Mouse (Mus musculus): ENCODE measurements around the gene Hyal3. TPM values are rescaled to one million over a fixed set of nuclear protein-coding genes. Genes with fewer than 3 reads are reported as not detected.

The Hyal3 gene
- polyA plus RNA-seq (2012; rRNA removed) (1.4 and 1.9 TPM in 2 replicates), polyA plus RNA-seq (2014; fragmentation: Nextera tagmentation; extraction: Ambion mirVana) (1.2 and 1.5 TPM in 2 replicates)

DNA sequence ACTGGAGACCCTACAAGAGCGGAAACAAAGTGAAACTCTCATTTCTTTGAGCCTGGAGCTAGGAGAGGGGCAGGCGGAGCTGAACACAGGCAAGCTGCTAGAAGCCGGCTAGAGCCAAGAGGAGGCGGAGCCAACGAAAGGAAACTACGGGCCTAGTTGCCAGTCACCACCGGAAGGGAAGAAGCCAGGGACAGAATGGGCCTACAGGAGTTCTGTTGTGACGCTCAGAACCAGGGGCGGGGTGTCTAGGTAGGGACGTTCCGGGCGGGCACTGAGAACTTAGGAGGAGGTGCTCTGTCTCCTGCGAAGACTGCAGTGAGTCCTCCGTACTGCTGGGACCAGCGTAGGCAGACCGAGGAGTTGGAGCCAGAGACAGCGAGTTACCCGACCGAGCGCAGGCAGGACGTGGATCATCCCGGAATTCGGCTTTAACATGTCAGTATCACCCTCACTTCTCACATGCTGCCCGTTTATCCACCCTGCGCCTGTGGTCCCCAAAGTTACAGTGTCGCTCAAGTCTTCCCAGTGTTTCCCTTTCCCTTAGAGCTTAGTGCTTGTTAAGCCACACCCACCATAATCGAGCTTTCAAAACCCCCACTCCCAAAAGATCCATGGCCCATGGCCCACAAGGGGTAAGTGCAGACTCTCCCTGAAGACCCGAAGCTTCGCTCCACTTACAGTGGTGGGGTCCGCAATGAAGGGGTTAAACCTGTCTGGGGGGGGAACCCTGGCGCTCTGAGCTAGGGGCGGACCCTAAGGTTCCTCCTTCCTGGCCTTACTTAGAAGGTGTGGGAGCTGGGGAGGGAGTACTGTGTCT is at the start of gene Hyal3:
Hyal3 (plus strand) TSS at position 318 of the 817 bp plus-strand sequence.
- ATAC-seq (ENCODE audit: low FRiP score, low read depth): peak; percentile 81
- WGBS: 1% methylated on average over 32 of the region's 32 CpGs
- DNase-seq (ENCODE audit: low spot score): peak; percentile 93

DNA sequence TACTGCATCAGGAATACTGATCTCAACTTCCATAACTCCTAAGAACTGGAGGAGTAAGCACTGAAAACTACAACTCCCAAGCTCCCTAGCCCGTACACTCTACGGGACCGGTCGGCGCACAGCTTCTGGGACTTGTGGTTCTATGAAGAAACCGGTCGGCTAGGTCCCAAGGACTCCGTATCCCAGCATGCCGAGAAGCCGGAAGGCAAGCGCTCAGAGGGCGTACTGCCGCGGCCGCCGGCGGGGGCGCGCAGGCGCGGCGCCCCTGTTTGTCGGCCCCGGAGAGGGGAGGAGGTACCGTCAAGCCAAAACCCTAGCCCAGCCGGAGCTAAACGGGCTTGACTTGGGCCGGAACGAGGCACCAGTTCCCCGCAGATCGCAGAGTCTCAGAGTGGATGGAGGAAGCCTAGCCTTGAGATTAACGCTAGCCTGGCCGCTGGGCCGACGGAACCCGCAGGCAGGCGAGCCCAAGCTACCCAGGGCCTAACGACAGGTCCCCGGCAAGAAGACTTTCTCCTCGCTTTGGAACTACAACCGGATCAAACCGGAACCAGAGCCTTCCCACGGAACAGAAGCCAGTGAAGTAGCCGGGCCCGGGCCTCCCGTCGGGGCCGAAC is 46.7 kb upstream of the Hyal3 start, which contains the start of gene Tmem115:
Tmem115 (plus strand) TSS at position 155 of the 617 bp plus-strand sequence.
- Histone ChIP-seq H3K4me2 (replicated peaks; ENCODE audit: low read depth, low read length, severe bottlenecking) (peak within 1 kb of the TSS; percentile 96), H3K4me3 (replicated peaks; ENCODE audit: low read length) (peak within 1 kb of the TSS; percentile 89), H3K9me3 (ENCODE audit: control insufficient read depth, low read length) (no peaks in the 10 kb centered on the region), H3K4me1 (ENCODE audit: control insufficient read depth, insufficient read depth, low read length) (peaks cover 22% of the 10 kb centered on the region), H3K27me3 (ENCODE audit: control insufficient read depth, insufficient read depth, low read length) (no peaks in the 10 kb centered on the region), H3K36me3 (ENCODE audit: control insufficient read depth, insufficient read depth, low read length) (peaks cover 19% of the 10 kb centered on the region), H3K9ac (ENCODE audit: low read depth, low read length, severe bottlenecking) (peak within 1 kb of the TSS; percentile 91), H3K27ac (replicated peaks; ENCODE audit: low read depth, low read length) (peak within 1 kb of the TSS; percentile 73)
- peak; percentile 69; the same call in 1 of the 2 replicates for TF ChIP-seq POLR2A (IDR thresholded peaks at IDR 0.05; ENCODE audit: borderline replicate concordance, extremely low read depth, insufficient read depth, insufficient read length)
- under 1% methylated on average over 48 of the region's 48 CpGs for WGBS
- DNase-seq (ENCODE audit: low spot score) (peak; percentile 99), ATAC-seq (ENCODE audit: low FRiP score, low read depth) (peak; percentile 99)

More for the DNA sequence above, at the start of gene Hyal3:
- Histone ChIP-seq H3K9me3 (ENCODE audit: control insufficient read depth, low read length) (no peaks in the 10 kb centered on the region), H3K36me3 (ENCODE audit: control insufficient read depth, insufficient read depth, low read length) (peaks cover 13% of the 10 kb centered on the region), H3K4me1 (ENCODE audit: control insufficient read depth, insufficient read depth, low read length) (peaks cover 30% of the 10 kb centered on the region), H3K27ac (replicated peaks; ENCODE audit: low read depth, low read length) (peak within 1 kb of the TSS; percentile 91), H3K9ac (ENCODE audit: low read depth, low read length, severe bottlenecking) (peak within 1 kb of the TSS; percentile 77), H3K4me2 (replicated peaks; ENCODE audit: low read depth, low read length, severe bottlenecking) (peak within 1 kb of the TSS; percentile 83), H3K27me3 (ENCODE audit: control insufficient read depth, insufficient read depth, low read length) (no peaks in the 10 kb centered on the region), H3K4me3 (replicated peaks; ENCODE audit: low read length) (peak within 1 kb of the TSS; percentile 57)
- peak; percentile 85; the same call in 1 of the 2 replicates for TF ChIP-seq POLR2A (IDR thresholded peaks at IDR 0.05; ENCODE audit: borderline replicate concordance, extremely low read depth, insufficient read depth, insufficient read length)

DNA sequence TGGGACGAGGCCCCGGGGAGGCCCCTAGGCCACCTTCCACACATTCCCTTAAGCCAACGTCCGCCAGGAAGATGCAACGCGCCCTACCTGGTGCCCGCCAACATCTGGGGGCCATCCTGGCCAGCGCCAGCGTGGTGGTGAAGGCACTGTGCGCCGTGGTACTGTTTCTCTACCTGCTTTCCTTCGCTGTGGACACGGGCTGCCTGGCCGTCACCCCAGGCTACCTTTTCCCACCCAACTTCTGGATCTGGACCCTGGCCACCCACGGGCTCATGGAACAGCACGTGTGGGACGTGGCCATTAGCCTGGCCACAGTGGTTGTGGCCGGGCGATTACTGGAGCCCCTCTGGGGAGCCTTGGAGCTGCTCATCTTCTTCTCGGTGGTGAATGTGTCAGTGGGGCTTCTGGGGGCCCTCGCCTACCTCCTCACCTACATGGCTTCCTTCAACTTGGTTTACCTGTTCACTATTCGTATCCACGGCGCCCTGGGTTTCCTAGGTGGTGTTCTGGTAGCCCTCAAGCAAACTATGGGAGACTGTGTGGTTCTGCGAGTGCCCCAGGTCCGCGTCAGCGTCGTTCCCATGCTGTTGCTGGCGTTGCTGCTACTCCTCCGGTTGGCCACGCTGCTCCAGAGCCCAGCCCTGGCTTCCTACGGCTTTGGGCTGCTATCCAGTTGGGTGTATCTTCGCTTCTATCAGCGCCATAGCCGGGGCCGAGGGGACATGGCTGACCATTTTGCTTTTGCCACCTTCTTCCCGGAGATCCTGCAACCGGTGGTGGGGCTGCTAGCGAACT is 46.0 kb upstream of the Hyal3 start:
- ATAC-seq (ENCODE audit: low FRiP score, low read depth) (no peak), DNase-seq (ENCODE audit: low spot score) (no peak)
- H3K27ac ChIP-seq (replicated peaks; ENCODE audit: low read depth, low read length): peak overlapping the region; percentile 73
- H3K9ac ChIP-seq (ENCODE audit: low read depth, low read length, severe bottlenecking): peak overlapping the region; percentile 91
- peak overlapping the region; percentile 89 for H3K4me3 ChIP-seq (replicated peaks; ENCODE audit: low read length)
- WGBS: under 1% methylated on average over 39 of the region's 40 CpGs
- peaks cover 26% of the 10 kb centered on the region for H3K36me3 ChIP-seq (ENCODE audit: control insufficient read depth, insufficient read depth, low read length)
- H3K4me2 ChIP-seq (replicated peaks; ENCODE audit: low read depth, low read length, severe bottlenecking): peak overlapping the region; percentile 96
- no peaks in the 10 kb centered on the region for H3K27me3 ChIP-seq (ENCODE audit: control insufficient read depth, insufficient read depth, low read length)
- TF ChIP-seq POLR2A (IDR thresholded peaks at IDR 0.05; ENCODE audit: borderline replicate concordance, extremely low read depth, insufficient read depth, insufficient read length): no peak
- peaks cover 22% of the 10 kb centered on the region for H3K4me1 ChIP-seq (ENCODE audit: control insufficient read depth, insufficient read depth, low read length)
- no peaks in the 10 kb centered on the region for H3K9me3 ChIP-seq (ENCODE audit: control insufficient read depth, low read length)

DNA sequence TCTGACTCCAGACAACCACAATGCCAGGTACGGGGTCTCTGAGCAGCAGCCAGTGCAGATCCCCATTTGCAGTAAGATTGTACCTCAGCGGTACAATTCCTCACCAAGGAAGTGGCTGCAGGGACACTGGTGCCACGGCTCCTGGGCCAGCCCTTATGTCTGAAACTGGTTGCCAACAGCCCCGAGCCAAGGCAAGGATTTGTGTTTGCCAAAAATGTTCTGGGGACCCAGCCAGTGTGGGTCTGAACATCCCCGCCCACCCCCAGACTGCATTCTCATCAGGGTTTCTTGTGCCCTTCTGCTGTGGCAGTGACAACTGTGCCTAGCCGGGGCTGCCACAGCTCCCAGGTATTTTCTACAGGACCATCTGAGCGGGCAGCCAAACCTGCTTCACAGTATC is 42.4 kb upstream of the Hyal3 start:
- no peak overlapping the region for H3K9ac ChIP-seq (ENCODE audit: low read depth, low read length, severe bottlenecking)
- ATAC-seq (ENCODE audit: low FRiP score, low read depth) (no peak), DNase-seq (ENCODE audit: low spot score) (no peak)
- peaks cover 32% of the 10 kb centered on the region for H3K36me3 ChIP-seq (ENCODE audit: control insufficient read depth, insufficient read depth, low read length)
- H3K27ac ChIP-seq (replicated peaks; ENCODE audit: low read depth, low read length): no peak overlapping the region
- H3K4me2 ChIP-seq (replicated peaks; ENCODE audit: low read depth, low read length, severe bottlenecking): no peak overlapping the region
- no peaks in the 10 kb centered on the region for H3K9me3 ChIP-seq (ENCODE audit: control insufficient read depth, low read length)
- TF ChIP-seq POLR2A (IDR thresholded peaks at IDR 0.05; ENCODE audit: borderline replicate concordance, extremely low read depth, insufficient read depth, insufficient read length): no peak
- WGBS: 88% methylated on average over 7 of the region's 7 CpGs
- peaks cover 33% of the 10 kb centered on the region for H3K4me1 ChIP-seq (ENCODE audit: control insufficient read depth, insufficient read depth, low read length)
- no peaks in the 10 kb centered on the region for H3K27me3 ChIP-seq (ENCODE audit: control insufficient read depth, insufficient read depth, low read length)
- H3K4me3 ChIP-seq (replicated peaks; ENCODE audit: low read length): no peak overlapping the region

DNA sequence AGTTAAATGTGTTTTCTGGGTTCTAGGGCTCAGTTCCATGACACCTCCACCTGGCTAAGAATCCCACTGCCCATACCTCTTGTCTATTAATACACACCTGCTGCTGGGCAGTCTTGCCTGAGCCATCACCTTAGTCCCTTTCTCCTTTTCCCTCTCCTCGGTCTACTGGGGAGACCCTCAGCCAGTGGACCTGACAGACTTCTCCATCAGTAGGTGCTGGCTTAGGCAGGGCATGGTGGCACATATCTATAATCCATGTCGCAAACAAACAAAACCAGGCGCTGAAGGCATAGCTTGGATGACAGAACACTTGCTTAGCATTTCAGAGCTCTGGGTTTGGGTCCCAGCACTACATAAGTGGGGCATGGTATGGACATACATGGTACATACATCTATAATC is 41.9 kb upstream of the Hyal3 start:
- no peak overlapping the region for H3K4me2 ChIP-seq (replicated peaks; ENCODE audit: low read depth, low read length, severe bottlenecking)
- no peak for ATAC-seq (ENCODE audit: low FRiP score, low read depth)

More for the DNA sequence above, 41.9 kb upstream of the Hyal3 start:
- peaks cover 32% of the 10 kb centered on the region for H3K36me3 ChIP-seq (ENCODE audit: control insufficient read depth, insufficient read depth, low read length)
- no peak for DNase-seq (ENCODE audit: low spot score)
- no peak for TF ChIP-seq POLR2A (IDR thresholded peaks at IDR 0.05; ENCODE audit: borderline replicate concordance, extremely low read depth, insufficient read depth, insufficient read length)
- H3K27me3 ChIP-seq (ENCODE audit: control insufficient read depth, insufficient read depth, low read length): no peaks in the 10 kb centered on the region
- no peak overlapping the region for H3K9ac ChIP-seq (ENCODE audit: low read depth, low read length, severe bottlenecking)
- H3K4me1 ChIP-seq (ENCODE audit: control insufficient read depth, insufficient read depth, low read length): peaks cover 33% of the 10 kb centered on the region
- 90% methylated on average over 3 of the region's 3 CpGs for WGBS
- H3K9me3 ChIP-seq (ENCODE audit: control insufficient read depth, low read length): no peaks in the 10 kb centered on the region
- H3K4me3 ChIP-seq (replicated peaks; ENCODE audit: low read length): no peak overlapping the region
- H3K27ac ChIP-seq (replicated peaks; ENCODE audit: low read depth, low read length): no peak overlapping the region

Data from limb, embryonic 14.5 days (tissue).